Mouse (Mus musculus) adrenal gland, adult 2 months (tissue): ENCODE data around the gene Xpo6. TPM values are rescaled to one million over a fixed set of nuclear protein-coding genes. Genes with fewer than 3 reads are reported as not detected.

Source experiments
- DNase-seq: peaks from one replicate; pipeline ENCODE4 v3.0.0; 2021
- polyA plus RNA-seq: library from polyadenylated mRNA; depleted of rRNA; stranded (reverse); fragments of >200 nt; gene quantifications from 2 replicates; pipeline ENCODE4 v1.2.3, GENCODE M21; 2012; rRNA removed
- total RNA-seq, 2 experiments: library from RNA; stranded (reverse); gene quantifications; 2 replicates each; pipeline ENCODE4 v1.2.3; 2021

Xpo6 gene
- total and polyA plus RNA-seq, 3 experiments, result 87.1 to 176 (median 100) TPM

GRCm38 (mm10) chr7:126080949-126081654 is 119.2 kb downstream of the Xpo6 start:
- DNase-seq, result no peak

GRCm38 (mm10) chr7:126076935-126077334 is 123.4 kb downstream of the Xpo6 start:
- peak; percentile 83 for DNase-seq

GRCm38 (mm10) chr7:126075058-126075457 is 125.2 kb downstream of the Xpo6 start:
- no peak for DNase-seq

GRCm38 (mm10) chr7:126070321-126070720 is 130.0 kb downstream of the Xpo6 start:
- DNase-seq, result no peak

- DNase-seq, result no peak
Measured at GRCm38 (mm10) chr7:126066777-126067176, 133.5 kb downstream of the Xpo6 start.

GRCm38 (mm10) chr7:126065243-126065876 is 134.9 kb downstream of the Xpo6 start:
- no peak for DNase-seq

- DNase-seq, result no peak
Measured at GRCm38 (mm10) chr7:126062228-126062627, 138.1 kb downstream of the Xpo6 start.

DNA sequence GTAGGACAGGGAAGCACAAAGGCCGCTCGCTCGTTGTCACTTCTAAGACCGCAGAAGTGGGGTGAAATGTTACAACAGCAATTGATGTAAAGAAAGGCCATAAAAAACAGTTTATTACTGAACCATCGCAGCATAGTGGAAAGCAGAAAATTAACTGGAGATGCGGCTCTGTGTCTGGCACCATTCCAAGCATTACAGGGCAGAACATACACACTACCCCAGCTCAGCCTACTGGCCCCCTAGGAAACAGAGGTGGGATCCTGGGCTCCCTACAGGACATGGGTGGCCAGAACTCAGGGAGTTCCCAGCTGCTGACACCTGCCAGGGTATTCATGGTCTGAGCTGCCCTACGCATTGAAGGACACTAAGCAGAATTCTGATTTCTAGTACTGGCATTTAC is 141.4 kb downstream of the Xpo6 start:
- DNase-seq, result no peak

- no peak for DNase-seq
Measured at GRCm38 (mm10) chr7:126057332-126057914, 142.9 kb downstream of the Xpo6 start.

- no peak for DNase-seq
Measured at GRCm38 (mm10) chr7:126054574-126054973, 145.7 kb downstream of the Xpo6 start.

GRCm38 (mm10) chr7:126053618-126054017 is 146.7 kb downstream of the Xpo6 start:
- no peak for DNase-seq

- no peak for DNase-seq
Measured at GRCm38 (mm10) chr7:126051910-126052309, 148.4 kb downstream of the Xpo6 start.

Other genes starting within 250 kb of the Xpo6 start
- 100 to 1,000 TPM in 1 of 2 experiments, 10 to 100 TPM in 1; 68.8 to 110 TPM for gene Gsg1l, start 118.1 kb downstream of the Xpo6 start, total RNA-seq
- 158 and 175 TPM in 2 replicates for gene Gsg1l, start 118.1 kb downstream of the Xpo6 start, polyA plus RNA-seq
- gene Sbk1, start 72.1 kb upstream of the Xpo6 start, total RNA-seq, result 10 to 100 TPM; 32.4 to 91.1 TPM
- gene Sbk1, start 72.1 kb upstream of the Xpo6 start, polyA plus RNA-seq, result 112 and 178 TPM in 2 replicates
- gene Lat, start 169.1 kb upstream of the Xpo6 start, total RNA-seq, result 1 to 10 TPM in 1 of 2 experiments, under 1 TPM in 1; 0.43 to 1.1 TPM
- 1.2 and 2.0 TPM in 2 replicates for gene Lat, start 169.1 kb upstream of the Xpo6 start, polyA plus RNA-seq
- gene Spns1, start 176.9 kb upstream of the Xpo6 start, total RNA-seq, result 10 to 100 TPM; 31.3 to 39.0 TPM
- gene Spns1, start 176.9 kb upstream of the Xpo6 start, polyA plus RNA-seq, result 223 and 234 TPM in 2 replicates
- gene Nfatc2ip, start 196.2 kb upstream of the Xpo6 start, total RNA-seq, result 1 to 10 TPM; 5.6 to 8.2 TPM
- gene Nfatc2ip, start 196.2 kb upstream of the Xpo6 start, polyA plus RNA-seq, result 4.9 and 5.4 TPM in 2 replicates
- gene Cd19, start 214.4 kb upstream of the Xpo6 start, total RNA-seq, result under 1 TPM; 0.24 to 0.29 TPM
- 0.50 and 0.73 TPM in 2 replicates for gene Cd19, start 214.4 kb upstream of the Xpo6 start, polyA plus RNA-seq
- 10 to 100 TPM; 39.5 to 73.6 TPM for gene Rabep2, start 228.3 kb upstream of the Xpo6 start, total RNA-seq
- 55.5 and 69.8 TPM in 2 replicates for gene Rabep2, start 228.3 kb upstream of the Xpo6 start, polyA plus RNA-seq